Mouse (Mus musculus) spleen, adult 2 months (tissue): ENCODE results near the gene Rap2a.

Experiments used
- CTCF ChIP-seq: fragments of 200-500 bp; IDR thresholded peaks from 2 replicates; pipeline ENCODE4 v1.5.1; 2011; ENCODE audit warnings: mild to moderate bottlenecking, inconsistent platforms; ENCODE audit not compliant: insufficient read depth, insufficient read length, insufficient replicate concordance; ENCODE audit errors: extremely low read depth
- POLR2A ChIP-seq: fragments of 200-500 bp; IDR thresholded peaks from 2 replicates; pipeline ENCODE4 v1.6.1; 2011; ENCODE audit warnings: low read depth, low read length, inconsistent platforms

DNA sequence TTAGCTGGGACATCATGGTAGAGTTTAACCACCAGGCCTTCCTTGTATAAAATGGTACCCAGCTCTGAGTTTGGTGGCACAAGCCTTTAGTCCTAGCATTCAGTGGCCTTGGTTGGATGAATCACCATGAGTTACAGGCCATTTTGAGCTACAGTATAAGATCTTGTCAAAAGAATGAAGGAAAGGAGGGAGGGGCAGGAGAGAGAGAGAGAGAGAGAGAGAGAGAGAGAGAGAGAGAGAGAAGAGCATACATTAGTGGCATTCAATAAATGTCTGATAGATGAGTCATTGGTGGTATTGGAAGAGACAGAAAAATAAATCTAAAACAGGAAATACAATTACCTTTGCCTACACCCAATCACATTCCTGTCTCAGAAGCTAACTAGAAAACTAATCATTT is 37.5 kb upstream of the Rap2a start:
- TF ChIP-seq POLR2A (no peak), CTCF (no peak)
